Mouse (Mus musculus) liver, embryonic 16.5 days (tissue): Measurements from ENCODE around the gene Vps13d. TPM values are rescaled to one million over a fixed set of nuclear protein-coding genes. Genes with fewer than 3 reads are reported as not detected.

ENCODE experiments used
- ATAC-seq: fragments of 200-750 bp; cut with Nextera tagmentation; 2 replicates; pipeline ENCODE4 v1.8.0; 2017; ENCODE audit warnings: low read depth, mild to moderate bottlenecking, moderate number of reproducible peaks, moderate library complexity
- H3K27ac ChIP-seq: fragments of 300-500 bp; sonication (generic); 2 replicates; pipeline ENCODE4 v1.5.1; 2014; ENCODE audit warnings: mild to moderate bottlenecking, low read length
- H3K27me3 ChIP-seq: fragments of 300-500 bp; sonication (generic); 2 replicates; pipeline ENCODE4 v1.6.1; 2014; ENCODE audit warnings: low read depth, low read length, mixed read lengths; ENCODE audit not compliant: control insufficient read depth, insufficient read depth
- H3K36me3 ChIP-seq: fragments of 300-500 bp; sonication (generic); 2 replicates; pipeline ENCODE4 v1.6.1; 2014; ENCODE audit warnings: mild to moderate bottlenecking; ENCODE audit not compliant: control insufficient read depth, insufficient read depth
- H3K4me1 ChIP-seq: fragments of 300-500 bp; sonication (generic); 2 replicates; pipeline ENCODE4 v1.6.1; 2014; ENCODE audit warnings: low read depth, low read length, mixed read lengths; ENCODE audit not compliant: control insufficient read depth
- H3K4me2 ChIP-seq: fragments of 300-500 bp; sonication (generic); 2 replicates; pipeline ENCODE4 v1.6.1; 2014; ENCODE audit warnings: low read depth, low read length, mixed read lengths
- H3K4me3 ChIP-seq: fragments of 300-500 bp; sonication (generic); 2 replicates; pipeline ENCODE4 v1.5.1; 2014; ENCODE audit warnings: low read depth, mild to moderate bottlenecking, low read length
- H3K9ac ChIP-seq: fragments of 300-500 bp; sonication (generic); 2 replicates; pipeline ENCODE4 v1.6.1; 2014; ENCODE audit warnings: low read depth, low read length
- H3K9me3 ChIP-seq: fragments of 300-500 bp; sonication (generic); replicated peaks from 2 replicates; pipeline ENCODE4 v1.6.1; 2016; ENCODE audit warnings: low read length; ENCODE audit not compliant: control insufficient read depth
- WGBS: fragments of 180-500 bp; shearing (Covaris S2); extraction: QIAGEN DNeasy Blood & Tissue Kit; methylation state at CpG from one replicate; pipeline ENCODE4 v1.1.7; 2014; ENCODE audit not compliant: insufficient replicate concordance; 5-methylcytosine and 5-hydroxymethylcytosine counted together
- polyA plus RNA-seq: library from polyadenylated mRNA; unstranded; fragments of >200 nt; fragmentation: Nextera tagmentation; extraction: Ambion mirVana; gene quantifications from 2 replicates; pipeline ENCODE4 v1.2.1, GENCODE M21; 2015

The Vps13d gene
- polyA plus RNA-seq, 1 experiment from 2014 or later: 3.7 TPM

DNA sequence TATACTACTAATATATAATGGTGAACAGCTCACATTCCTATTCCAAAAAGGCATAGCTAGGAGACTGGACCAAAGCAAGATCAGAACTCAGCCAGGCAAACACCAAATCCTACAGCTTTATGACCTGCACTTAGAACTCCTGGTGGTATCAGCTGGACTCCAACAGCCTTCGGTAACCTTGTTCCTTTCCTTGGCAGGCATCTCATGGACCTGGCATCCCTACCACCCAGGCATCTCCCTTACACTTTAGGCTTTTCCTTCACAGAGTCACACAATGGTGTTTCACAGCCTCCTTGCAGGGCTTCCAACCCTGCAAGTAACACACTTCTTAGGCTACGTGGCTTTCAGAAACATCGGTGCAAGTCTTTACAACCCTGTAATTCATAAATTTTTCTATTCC lies 226.4 kb downstream of the Vps13d start:
- no peak overlapping the region for H3K9ac ChIP-seq
- no peak overlapping the region for H3K4me3 ChIP-seq
- H3K9me3 ChIP-seq: no peaks in the 10 kb centered on the region
- no peak overlapping the region for H3K27ac ChIP-seq
- ATAC-seq: no peak
- H3K4me1 ChIP-seq: no peaks in the 10 kb centered on the region; the same call in 1 of the 2 replicates
- H3K4me2 ChIP-seq: no peak overlapping the region
- no peaks in the 10 kb centered on the region for H3K27me3 ChIP-seq
- H3K36me3 ChIP-seq: no peaks in the 10 kb centered on the region; the same call in 1 of the 2 replicates
- WGBS: 76% methylated on average over 3 of the region's 3 CpGs

DNA sequence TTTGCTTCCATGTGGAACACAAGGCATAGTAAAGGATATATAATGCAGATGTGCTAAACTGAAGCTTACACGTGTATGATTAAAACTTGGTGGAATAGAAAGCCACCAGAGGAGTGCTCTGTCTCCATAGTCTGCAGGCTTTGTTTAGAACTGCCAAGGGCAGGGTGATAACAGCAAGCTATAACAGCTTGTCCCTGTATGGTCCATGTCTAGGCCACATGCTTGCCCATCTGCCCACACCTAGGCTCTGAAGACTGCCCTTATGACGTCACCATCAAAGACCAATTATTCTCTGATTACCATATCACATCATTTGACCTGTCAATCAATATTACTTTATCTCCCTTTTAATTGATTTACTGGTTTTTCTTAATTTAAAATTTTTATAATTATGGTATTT lies 229.6 kb downstream of the Vps13d start:
- no peaks in the 10 kb centered on the region for H3K9me3 ChIP-seq
- H3K9ac ChIP-seq: no peak overlapping the region
- WGBS: 71% methylated on average over 2 of the region's 2 CpGs
- H3K4me2 ChIP-seq: no peak overlapping the region
- no peak for ATAC-seq
- no peak overlapping the region for H3K4me3 ChIP-seq
- H3K4me1 ChIP-seq: no peaks in the 10 kb centered on the region
- H3K27me3 ChIP-seq: no peaks in the 10 kb centered on the region
- no peaks in the 10 kb centered on the region; the same call in 1 of the 2 replicates for H3K36me3 ChIP-seq
- no peak overlapping the region for H3K27ac ChIP-seq

DNA sequence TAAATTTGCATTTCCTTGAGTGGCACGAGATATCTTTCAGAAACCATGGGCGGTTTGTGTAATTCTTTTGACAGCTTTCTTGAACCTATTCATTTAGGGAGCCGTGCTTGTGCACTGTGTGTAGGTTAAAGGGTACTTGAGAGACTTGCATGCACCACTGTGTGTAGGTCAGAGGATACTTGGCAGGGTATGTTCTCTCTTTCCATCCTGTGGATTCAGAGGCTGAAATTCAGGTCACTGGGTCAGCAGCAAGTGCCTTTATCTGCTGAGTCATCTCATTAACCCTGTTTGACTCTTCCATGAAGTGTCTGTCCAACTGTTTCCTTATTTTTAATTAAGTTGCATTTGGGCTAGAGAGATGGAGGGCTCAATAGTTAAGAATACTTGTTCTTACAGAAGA lies 233.1 kb downstream of the Vps13d start:
- Histone ChIP-seq H3K27me3 (no peaks in the 10 kb centered on the region), H3K36me3 (no peaks in the 10 kb centered on the region), H3K4me2 (no peak overlapping the region), H3K4me1 (peaks cover 3% of the 10 kb centered on the region; the same call in 1 of the 2 replicates), H3K9me3 (no peaks in the 10 kb centered on the region), H3K27ac (no peak overlapping the region), H3K9ac (no peak overlapping the region), H3K4me3 (no peak overlapping the region)
- no peak; the same call in 1 of the 2 replicates for ATAC-seq
- WGBS: 69% methylated on average over 3 of the region's 3 CpGs

DNA sequence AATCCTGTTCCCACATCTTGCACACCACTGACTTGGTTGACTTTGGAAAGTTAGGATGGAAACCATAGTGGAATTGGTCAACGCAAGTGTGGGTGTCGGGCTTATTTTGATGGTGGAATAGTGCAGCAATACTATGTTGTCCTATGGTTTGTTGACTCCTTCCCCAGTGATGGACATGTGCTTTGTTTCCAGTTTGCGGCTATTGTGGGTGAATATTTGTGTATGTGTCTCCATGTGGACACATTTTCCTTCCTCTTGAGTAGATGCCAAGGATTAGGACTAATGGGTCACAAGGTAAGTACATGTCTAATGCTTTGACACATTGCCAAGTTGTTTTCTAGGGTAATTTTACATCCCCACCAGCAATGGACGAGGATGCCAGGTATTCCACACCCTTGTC lies 233.6 kb downstream of the Vps13d start:
- H3K4me3 ChIP-seq: no peak overlapping the region
- H3K4me1 ChIP-seq: peaks cover 5% of the 10 kb centered on the region
- H3K27ac ChIP-seq: peak overlapping the region; percentile 75
- WGBS: 69% methylated on average over 4 of the region's 4 CpGs
- H3K27me3 ChIP-seq: no peaks in the 10 kb centered on the region
- ATAC-seq: no peak
- no peaks in the 10 kb centered on the region for H3K36me3 ChIP-seq
- H3K9ac ChIP-seq: no peak overlapping the region
- no peaks in the 10 kb centered on the region for H3K9me3 ChIP-seq
- peak overlapping the region; percentile 26; the same call in 1 of the 2 replicates for H3K4me2 ChIP-seq

DNA sequence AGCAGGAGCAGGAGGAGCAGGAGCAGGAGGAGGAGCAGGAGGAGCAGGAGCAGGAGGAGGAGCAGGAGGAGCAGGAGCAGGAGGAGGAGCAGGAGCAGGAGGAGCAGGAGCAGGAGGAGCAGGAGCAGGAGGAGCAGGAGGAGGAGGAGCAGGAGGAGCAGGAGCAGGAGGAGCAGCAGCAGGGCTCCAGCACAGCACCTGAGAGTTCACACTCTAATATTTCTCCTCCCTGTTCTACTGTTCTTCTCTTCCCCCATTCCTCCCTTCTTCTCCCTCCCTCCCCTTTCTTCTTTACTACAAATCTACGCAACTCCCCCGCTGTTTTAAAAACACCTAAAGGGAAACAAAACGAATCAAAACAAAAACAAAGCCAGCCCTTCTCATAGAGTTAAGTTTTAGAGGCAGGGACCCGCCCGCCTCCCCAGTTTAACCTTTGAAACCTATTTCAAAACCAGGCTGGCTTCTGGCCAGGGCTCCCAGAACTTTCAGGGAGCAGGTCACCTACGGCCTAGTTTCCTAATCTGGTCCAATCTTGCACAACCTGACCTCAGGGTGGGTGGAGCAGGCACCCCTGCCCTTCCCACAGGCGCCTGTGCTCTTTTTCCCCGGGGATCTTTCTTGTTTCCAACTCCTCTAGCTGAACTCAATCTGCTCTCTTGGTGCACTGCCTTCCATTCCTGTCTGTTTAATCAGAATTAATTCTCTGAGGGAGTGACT lies 234.5 kb downstream of the Vps13d start:
- Histone ChIP-seq H3K4me1 (peaks cover 6% of the 10 kb centered on the region), H3K4me2 (peak overlapping the region; percentile 26; the same call in 1 of the 2 replicates), H3K27me3 (no peaks in the 10 kb centered on the region), H3K4me3 (no peak overlapping the region), H3K9me3 (no peaks in the 10 kb centered on the region), H3K36me3 (no peaks in the 10 kb centered on the region), H3K27ac (peak overlapping the region; percentile 75), H3K9ac (no peak overlapping the region)
- peak; percentile 79 for ATAC-seq
- WGBS: 43% methylated on average over 8 of the region's 8 CpGs

DNA sequence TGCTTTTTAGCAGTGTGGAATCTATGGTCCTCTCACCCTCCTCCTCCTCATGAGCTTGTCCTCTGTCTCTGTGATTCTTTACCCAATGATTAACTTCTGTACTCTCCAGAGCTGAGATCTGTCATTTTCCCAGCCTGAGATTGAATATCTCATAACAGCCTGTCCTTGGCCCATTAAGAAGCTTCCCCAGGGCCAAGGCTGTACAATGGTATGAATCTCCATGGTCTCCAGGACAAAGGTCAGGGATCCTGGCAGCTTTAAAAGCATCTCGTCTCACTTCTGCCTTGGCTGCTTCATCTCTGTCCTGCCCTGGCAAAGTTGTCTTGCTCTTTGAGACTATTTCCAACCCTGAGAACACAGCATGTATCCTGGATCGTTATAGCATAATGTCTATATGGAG lies 237.1 kb downstream of the Vps13d start:
- H3K4me2 ChIP-seq: no peak overlapping the region
- H3K36me3 ChIP-seq: no peaks in the 10 kb centered on the region
- H3K9ac ChIP-seq: no peak overlapping the region
- no peaks in the 10 kb centered on the region for H3K9me3 ChIP-seq
- 55% methylated on average over 2 of the region's 2 CpGs for WGBS
- H3K4me1 ChIP-seq: peaks cover 6% of the 10 kb centered on the region
- H3K27ac ChIP-seq: peak overlapping the region; percentile 80
- no peak overlapping the region for H3K4me3 ChIP-seq
- H3K27me3 ChIP-seq: no peaks in the 10 kb centered on the region
- 0 out of 2 replicates have a peak, but pooled peaks have one; percentile 1 for ATAC-seq

DNA sequence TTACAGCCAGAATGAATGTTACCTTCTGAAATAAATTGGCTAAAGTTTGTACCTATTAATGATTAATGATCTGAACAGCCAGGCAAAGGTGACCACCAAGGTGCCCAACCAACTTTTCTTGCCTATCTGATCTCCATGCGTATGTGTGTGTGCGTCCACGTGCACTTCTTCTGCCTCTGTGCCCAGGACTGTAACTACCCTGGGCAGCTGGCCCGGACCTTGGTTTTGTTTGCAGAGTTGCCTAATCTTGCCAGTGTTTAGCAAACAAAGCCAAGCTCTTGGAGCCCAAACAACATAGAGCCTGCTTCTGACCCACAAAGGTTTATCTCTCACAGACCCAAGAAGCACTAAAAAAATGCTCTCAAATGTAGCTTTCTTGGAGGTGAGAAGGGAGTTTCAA lies 237.6 kb downstream of the Vps13d start:
- ATAC-seq: peak; percentile 75
- H3K4me3 ChIP-seq: no peak overlapping the region
- 58% methylated on average over 4 of the region's 4 CpGs for WGBS
- H3K9ac ChIP-seq: no peak overlapping the region
- no peaks in the 10 kb centered on the region for H3K9me3 ChIP-seq
- no peaks in the 10 kb centered on the region for H3K27me3 ChIP-seq
- peak overlapping the region; percentile 80 for H3K27ac ChIP-seq
- H3K36me3 ChIP-seq: no peaks in the 10 kb centered on the region
- H3K4me2 ChIP-seq: no peak overlapping the region
- peaks cover 6% of the 10 kb centered on the region for H3K4me1 ChIP-seq

DNA sequence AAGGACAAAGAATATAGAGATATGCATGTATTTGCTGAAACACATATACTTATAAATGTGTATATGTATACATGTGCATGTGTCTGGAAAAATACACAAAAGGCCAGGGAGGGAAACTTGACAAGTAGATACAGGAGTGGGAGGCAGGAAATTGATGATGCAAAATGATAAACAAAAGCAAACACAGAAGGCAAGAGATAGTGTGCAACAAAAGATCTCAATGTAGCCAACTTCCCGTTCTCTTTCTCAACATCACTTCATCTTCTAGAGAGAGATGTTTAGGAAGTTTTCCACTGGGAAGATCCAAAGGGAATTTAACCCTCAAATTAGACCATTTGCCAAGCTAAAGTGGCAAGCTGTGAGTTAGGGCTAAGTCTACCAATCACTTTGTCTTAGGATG lies 238.5 kb downstream of the Vps13d start:
- H3K9me3 ChIP-seq: no peaks in the 10 kb centered on the region
- no peaks in the 10 kb centered on the region for H3K36me3 ChIP-seq
- no peaks in the 10 kb centered on the region for H3K27me3 ChIP-seq
- 17% methylated on average over 1 of the region's 1 CpGs for WGBS
- ATAC-seq: no peak
- peaks cover 6% of the 10 kb centered on the region for H3K4me1 ChIP-seq
- no peak overlapping the region for H3K9ac ChIP-seq
- H3K4me3 ChIP-seq: no peak overlapping the region
- no peak overlapping the region for H3K4me2 ChIP-seq
- H3K27ac ChIP-seq: no peak overlapping the region

DNA sequence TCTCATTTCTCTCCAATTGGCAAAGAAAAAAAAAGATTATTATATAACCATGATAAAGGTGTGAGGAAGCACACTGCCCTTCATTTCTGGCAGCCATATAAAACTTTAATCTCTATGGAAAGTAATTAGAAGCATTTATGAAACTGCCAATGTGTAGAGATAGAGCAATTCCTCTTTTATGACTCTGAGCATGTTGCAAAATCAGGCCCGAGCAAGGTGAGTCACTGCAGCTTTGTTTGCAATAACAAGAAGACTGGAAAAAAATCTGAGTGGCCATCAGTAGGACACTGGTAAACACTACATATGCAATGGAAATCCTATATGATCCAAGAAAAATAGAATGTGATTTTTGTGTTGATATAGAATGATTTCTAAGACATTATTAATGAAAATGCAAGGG lies 238.9 kb downstream of the Vps13d start:
- no peak for ATAC-seq
- Histone ChIP-seq H3K4me3 (no peak overlapping the region), H3K9ac (no peak overlapping the region), H3K27ac (no peak overlapping the region), H3K4me2 (no peak overlapping the region), H3K4me1 (peaks cover 8% of the 10 kb centered on the region), H3K9me3 (no peaks in the 10 kb centered on the region), H3K36me3 (no peaks in the 10 kb centered on the region), H3K27me3 (no peaks in the 10 kb centered on the region)
- WGBS: 41% methylated on average over 1 of the region's 1 CpGs
